Mouse (Mus musculus) heart, adult 2 months (tissue): ENCODE measurements around the gene Lst1. TPM values are rescaled to one million over a fixed set of nuclear protein-coding genes. Genes with fewer than 3 reads are reported as not detected.
"Not testable (repeated sequence)": the region's sequence is repeated elsewhere in the genome, so short reads cannot be mapped to it uniquely, and the experiment has no call there.

Source experiments
- DNase-seq, 2 experiments: peaks; one replicate each; pipeline ENCODE4 v3.0.0; 2021
- H3K27ac ChIP-seq: fragments of 200-600 bp; 2 replicates; pipeline ENCODE4 v1.8.1; 2022
- H3K27me3 ChIP-seq: fragments of 200-500 bp; 2 replicates; pipeline ENCODE4 v1.6.1; 2012; ENCODE audit warnings: mild to moderate bottlenecking, low read length, inconsistent platforms, mixed read lengths; ENCODE audit not compliant: control insufficient read depth, insufficient read depth
- H3K36me3 ChIP-seq: fragments of 200-500 bp; 2 replicates; pipeline ENCODE4 v1.6.1; 2012; ENCODE audit warnings: low read length, inconsistent platforms; ENCODE audit not compliant: control insufficient read depth, insufficient read depth
- H3K4me1 ChIP-seq: fragments of 200-500 bp; 2 replicates; pipeline ENCODE4 v1.6.1; 2011; ENCODE audit warnings: low read length; ENCODE audit not compliant: control insufficient read depth, insufficient read depth
- H3K4me3 ChIP-seq: fragments of 200-600 bp; 2 replicates; pipeline ENCODE4 v1.8.1; 2022
- H3K79me2 ChIP-seq: fragments of 200-500 bp; replicated peaks from 2 replicates; pipeline ENCODE4 v1.6.1; 2012; ENCODE audit warnings: mild to moderate bottlenecking, inconsistent platforms, low read length, moderate library complexity, mixed read lengths; ENCODE audit not compliant: control insufficient read depth, insufficient read depth
- H3K9ac ChIP-seq: fragments of 200-500 bp; 2 replicates; pipeline ENCODE4 v1.6.1; 2012; ENCODE audit warnings: low read depth, mild to moderate bottlenecking, control low read depth, inconsistent platforms, low read length, mixed read lengths
- CTCF ChIP-seq: fragments of 200-600 bp; IDR thresholded peaks from 2 replicates; pipeline ENCODE4 v1.8.1; 2022; ENCODE audit warnings: antibody characterized with exemption, mild to moderate bottlenecking, moderate library complexity
- EP300 ChIP-seq: fragments of 200-500 bp; IDR thresholded peaks from 2 replicates; pipeline ENCODE4 v1.6.1; 2011; ENCODE audit warnings: low read depth, low read length, control low read depth; ENCODE audit not compliant: insufficient read depth
- POLR2A ChIP-seq: fragments of 200-500 bp; IDR thresholded peaks from 2 replicates; pipeline ENCODE4 v1.6.1; 2011; ENCODE audit warnings: mild to moderate bottlenecking, low read depth, low read length, control low read depth; ENCODE audit not compliant: insufficient read depth
- WGBS: fragments of 180-500 bp; shearing (Covaris S2); methylation state at CpG from one replicate; pipeline ENCODE4 v1.1.7; 2018; 5-methylcytosine and 5-hydroxymethylcytosine counted together
- intact Hi-C: fragments of 180-260 bp; cut with DNase I; formaldehyde crosslinking; loops from one replicate; pipeline ENCODE4 v1.15.1; 2025
- polyA plus RNA-seq: library from polyadenylated mRNA; depleted of rRNA; stranded (reverse); fragments of >200 nt; gene quantifications from 2 replicates; pipeline ENCODE4 v1.2.3, GENCODE M21; 2012
- total RNA-seq, 2 experiments: library from RNA; stranded (reverse); gene quantifications; 2 replicates each; pipeline ENCODE4 v1.2.3; 2021

Lst1 gene
- total and polyA plus RNA-seq, 3 experiments: 4.1 to 11.3 (median 4.5) TPM

DNA sequence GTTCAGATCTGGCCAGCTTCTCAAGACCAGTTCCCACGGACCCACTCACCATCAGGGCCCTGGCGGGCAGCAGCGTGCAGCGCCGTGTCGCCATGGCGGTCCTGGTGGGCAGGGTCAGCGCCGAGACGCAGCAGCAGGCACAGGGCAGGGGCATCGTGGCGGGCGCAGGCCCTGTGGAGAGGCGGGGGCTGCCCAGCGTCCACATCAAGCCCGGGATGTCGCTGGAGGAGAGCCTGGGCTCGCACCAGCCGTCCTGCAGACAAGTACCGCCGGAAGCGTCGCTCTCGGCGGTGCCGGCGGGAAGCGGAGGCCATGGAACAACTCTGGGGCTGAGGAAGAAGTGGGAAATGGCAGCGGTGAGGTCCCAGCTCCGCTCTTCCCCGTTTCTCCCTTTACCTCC lies 46.7 kb upstream of the Lst1 start:
- no peaks in the 10 kb centered on the region for H3K27me3 ChIP-seq
- peak; percentile 65 to 73 for DNase-seq
- peaks cover 5% of the 10 kb centered on the region; the same call in 1 of the 2 replicates for H3K4me1 ChIP-seq
- under 1% methylated on average over 31 of the region's 31 CpGs for WGBS
- TF ChIP-seq POLR2A: no peak
- no peak for TF ChIP-seq CTCF
- no peak for TF ChIP-seq EP300
- H3K36me3 ChIP-seq: no peaks in the 10 kb centered on the region
- H3K79me2 ChIP-seq: peaks cover 2% of the 10 kb centered on the region
- H3K4me3 ChIP-seq: peak overlapping the region; percentile 67
- H3K9ac ChIP-seq: peak overlapping the region; percentile 92
- peak overlapping the region; percentile 94 for H3K27ac ChIP-seq
- intact Hi-C loops: loop anchor here (5.0 to 10.0 kb wide), 3 partner anchors 113 to 380 kb away; partner anchors contain the start of genes Csnk2b, Gpank1, Nelfe and Skiv2l

DNA sequence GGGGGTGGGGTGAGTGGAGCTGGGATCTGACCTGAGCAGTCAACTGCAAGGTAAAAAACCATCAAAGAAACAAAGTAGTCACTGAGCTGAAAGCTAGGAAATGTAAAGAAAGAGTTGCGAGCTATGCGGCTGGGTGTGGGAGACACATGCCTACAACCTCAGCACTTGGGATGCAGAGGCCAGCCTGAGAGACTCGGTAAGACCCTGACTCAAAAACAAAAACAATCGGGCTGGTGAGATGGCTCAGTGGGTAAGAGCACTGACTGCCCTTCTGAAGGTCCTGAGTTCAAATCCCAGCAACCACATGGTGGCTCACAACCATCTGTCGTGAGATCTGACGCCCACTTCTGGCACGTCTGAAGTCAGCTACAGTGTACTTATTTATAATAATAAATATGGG lies 45.9 kb upstream of the Lst1 start:
- H3K9ac ChIP-seq, H3K79me2 ChIP-seq, H3K27me3 ChIP-seq, H3K36me3 ChIP-seq, H3K4me3 ChIP-seq, H3K4me1 ChIP-seq, DNase-seq: not testable (repeated sequence)
- 60% methylated on average over 7 of the region's 7 CpGs for WGBS
- intact Hi-C loops: loop anchor here (10.0 kb wide), 1 partner anchor 379 kb away; the partner anchor contains the start of genes Nelfe and Skiv2l
- peak overlapping the region; percentile 94; the same call in 1 of the 2 replicates for H3K27ac ChIP-seq

- H3K27ac ChIP-seq: peak within 1 kb of the TSS; percentile 94
- H3K9ac ChIP-seq: peak within 1 kb of the TSS; percentile 37
- WGBS: 28% methylated on average over 18 of the region's 18 CpGs
- peaks cover 5% of the 10 kb centered on the region; the same call in 1 of the 2 replicates for H3K4me1 ChIP-seq
- peaks cover 3% of the 10 kb centered on the region for H3K79me2 ChIP-seq
- TF ChIP-seq CTCF: no peak
- TF ChIP-seq POLR2A: no peak
- no peak for TF ChIP-seq EP300
- no peaks in the 10 kb centered on the region for H3K27me3 ChIP-seq
- intact Hi-C loops: loop anchor here (10.0 kb wide), 1 partner anchor 379 kb away; the partner anchor contains the start of genes Nelfe and Skiv2l
- peak; percentile 31 to 40 for DNase-seq
- H3K36me3 ChIP-seq: no peaks in the 10 kb centered on the region
- peak within 1 kb of the TSS; percentile 67; the same call in 1 of the 2 replicates for H3K4me3 ChIP-seq
These were observed 45.1 kb upstream of the Lst1 start, which contains the start of gene Atp6v1g2 for GRCm38 (mm10) chr17:35233114-35233980. Gene Atp6v1g2, plus strand, starts transcription at chr17:35233660.

DNA sequence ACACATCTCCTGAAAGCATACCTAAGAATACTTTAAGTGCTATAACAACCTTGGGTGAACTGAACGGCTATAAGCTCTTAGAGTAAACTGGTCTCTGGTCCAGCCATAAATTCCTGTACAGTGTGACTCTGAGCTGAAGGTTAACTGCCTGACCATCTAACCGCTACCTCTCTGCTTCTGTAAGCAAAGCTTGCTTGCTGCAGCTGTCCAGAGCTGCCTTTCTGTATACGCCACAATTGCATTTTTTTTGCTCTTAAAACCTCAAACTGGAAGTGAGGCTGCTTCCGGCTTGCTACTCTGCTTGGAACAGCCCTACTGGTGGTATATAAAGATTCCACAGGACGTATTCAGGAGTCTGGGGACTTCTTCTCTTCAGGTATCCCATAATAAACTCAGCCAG lies 44.4 kb upstream of the Lst1 start:
- no peak for TF ChIP-seq EP300
- TF ChIP-seq POLR2A: no peak
- no peak for TF ChIP-seq CTCF
- Histone ChIP-seq H3K36me3 (no peaks in the 10 kb centered on the region), H3K4me1 (peaks cover 5% of the 10 kb centered on the region; the same call in 1 of the 2 replicates), H3K27me3 (no peaks in the 10 kb centered on the region), H3K4me3 (no peak overlapping the region), H3K79me2 (peaks cover 3% of the 10 kb centered on the region), H3K27ac (peak overlapping the region; percentile 55), H3K9ac (no peak overlapping the region)
- 75% methylated on average over 5 of the region's 5 CpGs for WGBS
- intact Hi-C loops: loop anchor here (1.0 to 10.0 kb wide), 3 partner anchors 37 to 378 kb away; partner anchors contain the start of genes Nelfe and Skiv2l
- DNase-seq: peak in 1 of 2 experiments; percentile 16

DNA sequence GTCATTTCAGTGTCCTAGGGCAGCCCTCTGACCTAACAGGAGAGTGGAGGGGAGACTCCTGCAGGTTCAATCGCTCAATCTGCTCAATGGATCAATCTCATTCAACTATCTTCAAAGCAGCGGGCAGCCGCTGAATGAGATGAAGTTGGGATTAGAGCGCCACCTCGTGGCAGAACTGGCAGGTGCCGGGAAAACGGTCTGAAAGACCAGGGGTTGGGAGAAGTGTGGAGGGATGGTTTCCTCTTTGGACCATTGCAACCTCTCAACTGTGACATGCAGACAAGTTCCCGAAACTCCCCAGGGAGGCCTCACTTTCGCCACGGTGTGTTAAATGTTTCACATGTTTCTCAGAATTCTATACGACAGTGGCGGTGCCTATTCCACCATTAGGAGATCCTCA lies 43.8 kb upstream of the Lst1 start:
- Histone ChIP-seq H3K36me3 (no peaks in the 10 kb centered on the region), H3K9ac (no peak overlapping the region), H3K27ac (no peak overlapping the region), H3K27me3 (no peaks in the 10 kb centered on the region), H3K4me3 (no peak overlapping the region), H3K4me1 (peaks cover 5% of the 10 kb centered on the region; the same call in 1 of the 2 replicates), H3K79me2 (peaks cover 3% of the 10 kb centered on the region)
- intact Hi-C loops: loop anchor here (1.0 to 10.0 kb wide), 3 partner anchors 37 to 377 kb away; partner anchors contain the start of genes Nelfe and Skiv2l
- TF ChIP-seq CTCF (peak; percentile 94), POLR2A (no peak), EP300 (peak; percentile 71; the same call in 1 of the 2 replicates)
- peak; percentile 84 to 90 for DNase-seq
- 13% methylated on average over 12 of the region's 12 CpGs for WGBS

DNA sequence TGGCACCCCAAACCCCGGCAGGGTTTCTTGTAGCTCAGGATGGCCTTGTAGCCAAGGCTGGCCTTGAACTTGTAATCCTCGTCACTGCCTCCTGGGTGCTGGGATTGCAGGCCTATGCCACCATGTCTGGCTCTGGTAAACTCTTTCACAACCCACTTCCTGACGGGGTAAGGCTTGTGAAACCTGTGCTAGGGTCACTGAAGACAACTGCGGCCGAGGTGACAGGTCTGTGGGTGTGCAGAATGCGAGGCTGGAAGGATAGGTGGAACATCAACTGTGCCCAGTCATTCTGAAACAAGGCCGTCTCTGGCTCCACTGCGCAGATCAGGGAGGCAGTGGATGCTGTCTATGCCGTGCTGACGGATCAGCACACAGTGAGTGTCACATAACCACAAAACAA lies 42.8 kb upstream of the Lst1 start:
- H3K79me2 ChIP-seq: peaks cover 3% of the 10 kb centered on the region
- peaks cover 4% of the 10 kb centered on the region; the same call in 1 of the 2 replicates for H3K4me1 ChIP-seq
- no peaks in the 10 kb centered on the region for H3K36me3 ChIP-seq
- H3K27me3 ChIP-seq: no peaks in the 10 kb centered on the region
- no peak overlapping the region for H3K4me3 ChIP-seq
- DNase-seq: peak in 1 of 2 experiments; percentile 15
- TF ChIP-seq CTCF: no peak
- TF ChIP-seq EP300: no peak
- TF ChIP-seq POLR2A: no peak
- WGBS: 91% methylated on average over 10 of the region's 10 CpGs
- intact Hi-C loops: loop anchor here (10.0 kb wide), 1 partner anchor 376 kb away; the partner anchor contains the start of genes Nelfe and Skiv2l
- no peak overlapping the region for H3K9ac ChIP-seq
- H3K27ac ChIP-seq: no peak overlapping the region
